Mouse (Mus musculus): ENCODE results near the gene Dhrs7b. TPM values are rescaled to one million over a fixed set of nuclear protein-coding genes. Genes with fewer than 3 reads are reported as not detected.
A peak's percentile ranks its signal among the peaks of the same experiment; 100 is the strongest.

The Dhrs7b gene
- 24.2 and 28.7 TPM in 2 replicates for polyA plus RNA-seq (2015; fragmentation: Nextera tagmentation; extraction: Ambion mirVana)

DNA sequence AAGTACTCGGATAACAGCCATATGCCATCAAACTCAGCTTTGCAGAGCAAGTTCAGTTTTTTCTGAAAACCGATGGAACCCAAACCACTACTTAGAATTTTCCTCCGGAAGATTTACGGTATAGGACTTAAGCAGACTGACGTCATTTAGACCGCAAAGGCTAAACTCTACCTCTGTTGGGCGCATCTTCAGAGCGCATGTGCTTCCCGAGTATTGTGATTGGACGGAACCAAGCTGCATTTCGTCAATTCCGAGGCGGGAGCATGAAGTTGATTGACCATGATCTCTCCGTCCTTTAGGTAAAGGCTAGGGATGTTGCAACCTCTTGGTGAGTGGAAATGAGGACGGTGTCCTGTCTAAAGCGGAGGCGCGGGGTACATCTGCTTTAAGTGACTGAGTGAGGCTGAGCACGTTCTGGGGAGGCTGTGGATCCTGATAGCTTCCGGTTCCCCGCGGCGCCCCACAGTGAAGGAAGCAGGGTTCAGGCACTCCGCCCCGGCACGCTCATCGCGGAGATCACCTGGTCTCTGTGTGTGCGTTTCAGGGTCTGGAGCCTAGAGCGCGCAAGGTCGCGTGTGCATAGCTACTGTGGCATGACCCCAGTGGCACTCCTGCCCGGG, at the start of gene Dhrs7b:
Gene Dhrs7b, plus strand, starts transcription at position 199 of the 620 bp plus-strand sequence.
- peak within 1 kb of the TSS; percentile 57; the same call in 1 of the 2 replicates for H3K9ac ChIP-seq (replicated peaks; ENCODE audit: low read depth)
- 0 out of 2 replicates have a peak, but pooled peaks have one; percentile 28 for TF ChIP-seq EP300 (IDR thresholded peaks at IDR 0.05)
- 0 out of 2 replicates have a peak, but pooled peaks have one; percentile 3 for TF ChIP-seq CTCF (IDR thresholded peaks at IDR 0.05)
- peak within 1 kb of the TSS; percentile 58 for H3K4me3 ChIP-seq (ENCODE audit: low read depth, low read length)
- peak within 1 kb of the TSS; percentile 71 for H3K27ac ChIP-seq (ENCODE audit: low read length)
- H3K9me3 ChIP-seq (ENCODE audit: low read length) = no peaks in the 10 kb centered on the region
- under 1% methylated on average over 34 of the region's 34 CpGs for WGBS
- H3K4me1 ChIP-seq (ENCODE audit: insufficient read depth, low read depth, low read length) = no peaks in the 10 kb centered on the region
- H3K27me3 ChIP-seq (replicated peaks; ENCODE audit: insufficient read depth, low read length) = no peaks in the 10 kb centered on the region
- H3K4me2 ChIP-seq (replicated peaks; ENCODE audit: low read depth, low read length) = peak within 1 kb of the TSS; percentile 74
- no peaks in the 10 kb centered on the region for H3K36me3 ChIP-seq (ENCODE audit: insufficient read depth, low read length)
- ATAC-seq (peak; percentile 98), DNase-seq (ENCODE audit: low spot score) (peak; percentile 98)

DNA sequence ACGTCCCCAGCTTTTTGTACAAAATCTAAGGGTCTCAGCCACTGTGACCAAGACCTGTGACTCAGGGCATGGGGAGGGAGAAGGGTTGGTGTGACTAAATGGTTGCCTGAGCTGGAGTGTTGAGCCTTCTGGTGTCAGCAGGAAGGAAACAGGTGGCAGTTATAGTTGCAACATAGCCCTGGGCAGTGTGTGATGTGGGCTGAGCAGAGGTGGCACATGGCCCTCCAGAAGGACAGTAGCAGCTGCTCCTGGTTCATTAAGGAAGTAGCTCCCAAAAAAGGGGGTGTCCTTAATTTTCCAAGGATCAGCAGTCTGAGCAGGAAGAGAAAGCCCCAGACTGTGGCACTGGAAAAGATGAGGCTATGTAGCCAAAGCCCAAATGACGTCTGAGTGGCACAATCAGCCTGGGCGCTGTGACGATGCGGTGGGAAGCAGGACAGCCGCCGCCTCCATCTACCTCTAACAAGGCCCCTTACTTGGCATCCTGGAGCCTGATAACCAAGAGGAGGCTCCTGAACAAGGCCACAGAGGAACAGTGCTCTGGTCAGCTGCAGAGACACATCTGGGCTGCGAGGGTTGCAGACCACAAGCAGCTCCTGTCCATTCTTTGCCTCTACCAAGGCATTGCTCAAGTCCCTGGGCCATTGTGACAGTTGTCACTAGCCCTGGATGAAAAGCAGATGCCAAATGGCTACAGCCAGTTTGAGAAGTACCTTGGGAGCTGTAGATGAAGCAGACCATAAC, 46.1 kb upstream of the Dhrs7b start:
- TF ChIP-seq CTCF (IDR thresholded peaks at IDR 0.05) (no peak), EP300 (IDR thresholded peaks at IDR 0.05) (no peak)
- WGBS = 88% methylated on average over 8 of the region's 8 CpGs
- no peaks in the 10 kb centered on the region for H3K9me3 ChIP-seq (ENCODE audit: low read length)

DNA sequence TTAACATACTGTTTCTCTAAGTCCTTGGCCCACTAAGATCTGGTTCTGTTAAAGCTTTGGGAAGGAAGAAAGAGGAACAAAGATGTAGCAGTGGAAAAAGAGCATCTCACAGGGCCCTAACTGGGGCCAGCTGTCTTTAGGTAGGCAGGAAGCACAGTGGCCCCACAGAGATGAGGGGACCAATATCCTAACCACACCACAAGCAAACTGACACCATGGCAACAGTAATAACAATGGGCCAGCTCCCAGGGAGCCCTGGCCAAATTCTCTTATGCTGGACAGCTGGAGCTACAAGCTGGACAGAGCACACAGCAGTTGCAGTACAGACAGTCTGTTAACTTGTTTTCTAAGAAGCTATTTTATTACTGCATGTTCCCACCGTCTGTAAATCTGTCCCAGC, 42.8 kb upstream of the Dhrs7b start:
- no peak overlapping the region for H3K9ac ChIP-seq (replicated peaks; ENCODE audit: low read depth)
- no peak overlapping the region for H3K27ac ChIP-seq (ENCODE audit: low read length)
- H3K9me3 ChIP-seq (ENCODE audit: low read length) = no peaks in the 10 kb centered on the region
- TF ChIP-seq CTCF (IDR thresholded peaks at IDR 0.05) = no peak
- ATAC-seq (peak; percentile 32; the same call in 1 of the 2 replicates), DNase-seq (ENCODE audit: low spot score) (no peak)
- H3K27me3 ChIP-seq (replicated peaks; ENCODE audit: insufficient read depth, low read length) = no peaks in the 10 kb centered on the region
- peaks cover 2% of the 10 kb centered on the region; the same call in 1 of the 2 replicates for H3K4me1 ChIP-seq (ENCODE audit: insufficient read depth, low read depth, low read length)
- WGBS = 76% methylated on average over 1 of the region's 1 CpGs
- H3K4me2 ChIP-seq (replicated peaks; ENCODE audit: low read depth, low read length) = no peak overlapping the region
- no peak overlapping the region for H3K4me3 ChIP-seq (ENCODE audit: low read depth, low read length)
- H3K36me3 ChIP-seq (ENCODE audit: insufficient read depth, low read length) = peaks cover 36% of the 10 kb centered on the region

More for the DNA sequence above, 46.1 kb upstream of the Dhrs7b start:
- Histone ChIP-seq H3K36me3 (ENCODE audit: insufficient read depth, low read length) (peaks cover 36% of the 10 kb centered on the region), H3K27me3 (replicated peaks; ENCODE audit: insufficient read depth, low read length) (no peaks in the 10 kb centered on the region), H3K4me2 (replicated peaks; ENCODE audit: low read depth, low read length) (no peak overlapping the region), H3K4me1 (ENCODE audit: insufficient read depth, low read depth, low read length) (peaks cover 33% of the 10 kb centered on the region), H3K4me3 (ENCODE audit: low read depth, low read length) (no peak overlapping the region), H3K27ac (ENCODE audit: low read length) (no peak overlapping the region), H3K9ac (replicated peaks; ENCODE audit: low read depth) (no peak overlapping the region)
- ATAC-seq (no peak), DNase-seq (ENCODE audit: low spot score) (no peak)

DNA sequence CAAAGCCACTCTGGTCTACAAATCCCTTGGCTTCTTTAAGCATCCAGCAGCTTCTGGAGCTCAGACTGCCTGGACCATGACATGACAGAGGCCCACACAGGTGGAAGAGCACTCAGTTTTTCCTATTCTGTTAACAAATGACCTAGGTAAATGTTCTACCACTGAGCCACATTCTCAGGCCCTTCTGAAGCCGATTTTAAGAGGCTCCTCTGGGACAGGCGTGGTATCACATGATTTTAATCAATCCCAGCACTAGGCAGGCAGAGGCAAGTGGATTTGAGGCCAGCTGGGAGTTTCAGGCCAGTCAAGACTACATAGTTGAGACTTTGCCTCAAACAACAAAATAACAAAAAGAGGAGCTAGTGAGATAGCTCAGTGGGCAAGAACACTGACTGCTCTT, 40.0 kb upstream of the Dhrs7b start:
- WGBS = 77% methylated on average over 2 of the region's 2 CpGs
- no peak overlapping the region for H3K4me2 ChIP-seq (replicated peaks; ENCODE audit: low read depth, low read length)
- H3K36me3 ChIP-seq (ENCODE audit: insufficient read depth, low read length) = peaks cover 19% of the 10 kb centered on the region
- H3K9me3 ChIP-seq (ENCODE audit: low read length) = no peaks in the 10 kb centered on the region
- no peak overlapping the region for H3K27ac ChIP-seq (ENCODE audit: low read length)
- no peak overlapping the region for H3K9ac ChIP-seq (replicated peaks; ENCODE audit: low read depth)
- TF ChIP-seq EP300 (IDR thresholded peaks at IDR 0.05) (no peak), CTCF (IDR thresholded peaks at IDR 0.05) (no peak)
- ATAC-seq = no peak
- H3K27me3 ChIP-seq (replicated peaks; ENCODE audit: insufficient read depth, low read length) = no peaks in the 10 kb centered on the region
- no peaks in the 10 kb centered on the region for H3K4me1 ChIP-seq (ENCODE audit: insufficient read depth, low read depth, low read length)
- DNase-seq (ENCODE audit: low spot score) = no peak
- no peak overlapping the region for H3K4me3 ChIP-seq (ENCODE audit: low read depth, low read length)

DNA sequence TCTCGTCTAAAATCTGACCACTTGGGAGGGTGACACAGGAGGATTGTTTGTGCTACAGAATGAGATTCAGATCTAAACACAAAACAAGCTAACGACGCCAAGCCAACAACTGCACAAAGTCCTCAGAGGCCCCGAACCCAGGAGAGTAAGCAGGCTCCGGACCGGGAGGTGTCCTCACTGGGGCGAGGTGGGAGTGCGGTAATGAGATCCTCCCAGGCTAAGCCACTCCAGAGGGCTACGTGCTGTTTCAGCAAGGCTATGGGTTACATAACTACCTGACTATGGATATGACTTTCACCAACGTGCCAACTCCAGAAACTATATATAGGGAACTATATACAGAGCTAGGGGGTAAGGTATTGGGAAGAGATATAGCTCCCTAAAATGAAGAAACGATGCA, 34.1 kb upstream of the Dhrs7b start:
- no peak overlapping the region for H3K4me3 ChIP-seq (ENCODE audit: low read depth, low read length)
- no peak overlapping the region for H3K4me2 ChIP-seq (replicated peaks; ENCODE audit: low read depth, low read length)
- DNase-seq (ENCODE audit: low spot score) (no peak), ATAC-seq (no peak)
- H3K4me1 ChIP-seq (ENCODE audit: insufficient read depth, low read depth, low read length) = no peaks in the 10 kb centered on the region
- no peaks in the 10 kb centered on the region for H3K9me3 ChIP-seq (ENCODE audit: low read length)
- H3K9ac ChIP-seq (replicated peaks; ENCODE audit: low read depth) = no peak overlapping the region
- H3K27me3 ChIP-seq (replicated peaks; ENCODE audit: insufficient read depth, low read length) = no peaks in the 10 kb centered on the region
- TF ChIP-seq CTCF (IDR thresholded peaks at IDR 0.05) (no peak), EP300 (IDR thresholded peaks at IDR 0.05) (no peak)
- H3K27ac ChIP-seq (ENCODE audit: low read length) = no peak overlapping the region
- 87% methylated on average over 11 of the region's 11 CpGs for whole genome bisulfite sequencing
- no peaks in the 10 kb centered on the region; the same call in 1 of the 2 replicates for H3K36me3 ChIP-seq (ENCODE audit: insufficient read depth, low read length)

DNA sequence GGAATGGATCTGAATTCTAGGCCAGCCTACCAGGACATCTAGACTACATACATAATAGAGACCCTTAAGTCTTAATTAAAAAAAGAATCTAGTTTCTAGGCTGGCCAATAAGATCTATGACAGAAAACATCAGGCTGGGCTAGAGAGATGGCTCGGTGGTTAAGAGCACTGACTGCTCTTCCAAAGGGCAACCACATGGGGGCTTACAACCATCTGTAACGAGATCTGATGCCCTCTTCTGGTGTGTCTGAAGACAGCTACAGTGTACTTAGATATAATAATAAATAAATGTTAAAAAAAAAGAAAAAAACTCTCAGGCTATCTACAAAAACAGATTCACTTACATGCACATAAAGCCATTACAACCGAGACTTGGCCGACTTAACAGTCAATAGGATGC, 30.5 kb upstream of the Dhrs7b start:
- H3K36me3 ChIP-seq (ENCODE audit: insufficient read depth, low read length) = no peaks in the 10 kb centered on the region
- no peaks in the 10 kb centered on the region for H3K9me3 ChIP-seq (ENCODE audit: low read length)
- no peak overlapping the region for H3K9ac ChIP-seq (replicated peaks; ENCODE audit: low read depth)
- DNase-seq (ENCODE audit: low spot score) (no peak), ATAC-seq (no peak)
- no peak overlapping the region for H3K4me2 ChIP-seq (replicated peaks; ENCODE audit: low read depth, low read length)
- H3K4me1 ChIP-seq (ENCODE audit: insufficient read depth, low read depth, low read length) = no peaks in the 10 kb centered on the region
- WGBS = 92% methylated on average over 4 of the region's 4 CpGs
- H3K27me3 ChIP-seq (replicated peaks; ENCODE audit: insufficient read depth, low read length) = no peaks in the 10 kb centered on the region
- no peak overlapping the region for H3K27ac ChIP-seq (ENCODE audit: low read length)
- TF ChIP-seq CTCF (IDR thresholded peaks at IDR 0.05) = no peak
- no peak for TF ChIP-seq EP300 (IDR thresholded peaks at IDR 0.05)
- H3K4me3 ChIP-seq (ENCODE audit: low read depth, low read length) = no peak overlapping the region

Measured in lung, postnatal 0 days (tissue).